Mouse (Mus musculus): ENCODE data around the gene Gm17581. TPM values are rescaled to one million over a fixed set of nuclear protein-coding genes. Genes with fewer than 3 reads are reported as not detected.

Gm17581 gene
- total RNA-seq, 2 experiments from 2014 or later, result not detected

DNA sequence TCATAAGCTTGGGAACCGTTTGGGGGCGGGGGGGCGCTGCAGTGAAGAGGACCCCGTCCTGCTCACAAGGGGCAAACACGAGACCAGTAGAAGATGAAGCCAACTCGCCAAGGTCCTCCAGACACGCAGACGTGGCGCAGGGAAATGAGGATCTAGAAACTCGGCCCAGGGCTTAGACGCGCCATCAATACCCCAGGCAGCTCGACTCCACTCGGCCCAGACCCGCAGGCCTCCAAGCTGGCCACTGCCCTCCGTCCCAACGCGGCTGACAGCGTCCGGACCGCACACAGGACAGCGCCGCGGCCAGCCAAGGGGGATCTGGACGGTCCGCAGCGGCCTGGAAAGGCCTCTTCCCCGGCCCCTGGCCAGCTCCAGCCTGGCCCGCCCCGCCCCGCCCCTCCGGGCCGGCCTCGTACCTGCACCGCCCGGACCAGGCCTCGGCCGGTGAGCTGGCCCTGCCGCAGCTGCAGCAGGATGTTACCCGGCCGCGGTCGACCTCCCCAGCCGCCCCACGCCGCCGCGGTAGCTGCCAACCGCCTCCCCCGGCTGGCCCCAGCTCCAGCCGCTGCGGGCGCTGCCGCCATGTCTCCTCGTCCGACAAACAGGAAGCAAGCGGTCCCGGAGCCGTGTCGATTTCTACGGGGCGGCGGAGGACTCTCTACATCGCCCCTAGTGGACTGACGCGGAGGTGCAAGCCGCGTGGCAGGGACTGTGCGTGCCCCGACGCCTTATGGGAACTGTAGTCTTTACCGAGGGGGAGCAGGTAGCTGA lies 43.8 kb downstream of the Gm17581 start, which contains the start of gene Trpc4ap:
Gene Trpc4ap, minus strand, starts transcription at position 662 of the 771 bp plus-strand sequence.
- peak; percentile 95 to 98 for DNase-seq (ENCODE audit: low spot score in 2 of 2)

- no peak for DNase-seq (ENCODE audit: low spot score in 2 of 2)
Observed at GRCm38 (mm10) chr2:155691336-155691722, 44.3 kb downstream of the Gm17581 start.

- no peak for DNase-seq (ENCODE audit: low spot score in 2 of 2)
Observed at GRCm38 (mm10) chr2:155689211-155689610, 46.5 kb downstream of the Gm17581 start.

DNA sequence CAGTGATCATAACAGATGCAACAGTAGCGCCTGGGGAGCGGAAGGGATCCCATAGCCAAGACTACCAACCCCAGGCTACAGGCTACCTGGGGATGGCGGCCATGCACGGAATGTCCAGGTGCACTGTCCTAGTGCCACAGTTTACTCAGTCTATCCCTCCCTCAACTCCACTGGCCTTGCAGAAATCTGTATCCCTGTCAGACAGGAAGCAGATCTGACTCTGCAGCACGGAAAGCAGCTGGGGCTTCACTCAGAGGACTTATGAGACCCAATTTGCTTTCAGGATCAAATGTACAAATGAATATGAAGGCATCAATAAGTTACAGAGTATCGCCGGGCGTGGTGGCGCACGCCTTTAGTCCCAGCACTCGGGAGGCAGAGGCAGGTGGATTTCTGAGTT lies 47.9 kb downstream of the Gm17581 start:
- no peak for DNase-seq (ENCODE audit: low spot score in 2 of 2)

GRCm38 (mm10) chr2:155686572-155686971 lies 49.1 kb downstream of the Gm17581 start:
- no peak for DNase-seq (ENCODE audit: low spot score in 2 of 2)

Other genes starting within 250 kb of the Gm17581 start
- gene Acss2, start 217.9 kb downstream of the Gm17581 start, total RNA-seq (2021), result 10 to 100 TPM; 57.2 to 60.6 TPM
- 100 to 1,000 TPM; 112 to 120 TPM for gene Ggt7, start 217.6 kb downstream of the Gm17581 start, total RNA-seq (2021)
- gene Gss, start 143.1 kb downstream of the Gm17581 start, total RNA-seq (2021), result 10 to 100 TPM; 23.4 to 24.7 TPM
- 1 to 10 TPM; 3.0 to 4.9 TPM for gene Myh7b, start 124.7 kb downstream of the Gm17581 start, total RNA-seq (2021)
- 100 to 1,000 TPM; 163 to 168 TPM for gene Trpc4ap, start 43.5 kb downstream of the Gm17581 start, total RNA-seq (2021)
- gene Edem2, start 6.4 kb downstream of the Gm17581 start, total RNA-seq (2021), result 10 to 100 TPM; 23.3 to 24.4 TPM
- gene Procr, start 15.3 kb upstream of the Gm17581 start, total RNA-seq (2021), result under 1 TPM; 0.89 to 0.92 TPM
- gene Mmp24, start 39.5 kb upstream of the Gm17581 start, total RNA-seq (2021), result 10 to 100 TPM; 39.2 to 39.9 TPM
- gene BC029722, start 83.6 kb upstream of the Gm17581 start, total RNA-seq (2021), result 10 to 100 TPM; 57.3 to 64.4 TPM
- 10 to 100 TPM; 66.9 to 70.9 TPM for gene Eif6, start 91.1 kb upstream of the Gm17581 start, total RNA-seq (2021)
- gene Fam83c, start 99.0 kb upstream of the Gm17581 start, total RNA-seq (2021), result not detected
- gene Uqcc1, start 194.4 kb upstream of the Gm17581 start, total RNA-seq (2021), result 10 to 100 TPM; 83.7 to 84.9 TPM
- gene Gm15557, start 204.9 kb upstream of the Gm17581 start, total RNA-seq (2021), result not detected
- gene Gdf5, start 209.5 kb upstream of the Gm17581 start, total RNA-seq (2021), result under 1 TPM; 0.12 to 0.13 TPM
- 10 to 100 TPM; 18.8 to 21.7 TPM for gene Cep250, start 220.6 kb upstream of the Gm17581 start, total RNA-seq (2021)